Mouse (Mus musculus): ENCODE data around the gene Gm28230. TPM values are rescaled to one million over a fixed set of nuclear protein-coding genes. Genes with fewer than 3 reads are reported as not detected.

The Gm28230 gene
- 1.6 and 3.1 TPM in 2 replicates for polyA plus RNA-seq (2012; rRNA removed)

DNA sequence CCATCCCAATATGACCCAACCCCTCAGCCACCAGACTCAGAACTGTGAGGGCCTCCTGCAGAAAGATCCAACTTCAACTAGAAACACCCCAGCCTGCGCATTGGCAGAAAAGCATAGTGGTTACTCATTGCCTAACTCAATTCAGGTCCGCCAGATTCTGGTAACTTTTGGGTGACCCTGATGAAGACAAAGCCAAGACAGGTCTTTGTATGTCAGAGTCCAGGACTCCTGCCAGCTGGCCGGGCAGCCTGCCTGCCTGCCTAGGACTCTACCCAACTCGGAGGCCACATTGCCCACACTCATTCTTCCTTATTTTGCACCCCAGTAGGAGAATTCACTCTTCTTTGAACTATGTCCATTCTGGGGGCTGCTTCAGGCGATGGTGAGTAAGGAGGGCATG lies at the start of gene Gm28230:
Gm28230 (plus strand) TSS at position 178 of the 400 bp plus-strand sequence.

DNA sequence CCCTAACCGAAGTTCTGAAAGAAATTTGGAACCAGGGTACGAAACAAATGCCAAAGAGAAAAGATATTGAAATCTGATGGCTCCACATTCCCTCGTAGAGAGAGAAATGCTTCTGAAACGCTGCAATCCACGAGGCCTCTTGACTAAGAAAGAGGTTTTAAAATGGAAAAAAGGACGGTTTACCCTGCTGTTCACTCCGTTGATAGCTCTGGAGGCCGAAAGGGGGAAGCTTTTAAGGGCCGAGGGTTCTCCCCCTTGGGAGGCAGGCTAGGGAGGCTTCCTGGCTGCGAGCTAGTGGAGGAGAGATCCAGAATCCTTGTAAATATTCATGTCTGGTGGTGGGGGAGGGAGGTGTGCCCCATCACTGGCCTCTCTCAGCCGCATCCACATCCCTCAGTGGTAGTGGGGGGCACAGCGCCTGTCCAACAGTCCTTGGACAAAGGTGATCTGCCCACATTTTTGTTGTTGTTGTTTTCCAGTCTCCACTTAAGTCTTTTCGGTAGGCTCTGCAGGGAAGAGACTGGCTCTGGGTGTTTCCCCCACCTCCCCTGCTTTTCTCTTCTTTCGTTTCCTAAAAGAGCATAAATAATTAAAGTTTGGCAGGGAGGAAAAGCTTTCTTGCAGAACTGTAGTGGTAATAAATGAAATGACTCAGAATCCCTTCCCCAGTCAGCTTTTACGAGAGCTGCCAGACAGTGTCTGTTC lies 47.5 kb upstream of the Gm28230 start, which contains the start of gene Hoxd11:
Hoxd11 (plus strand) TSS at position 667 of the 705 bp plus-strand sequence.

DNA sequence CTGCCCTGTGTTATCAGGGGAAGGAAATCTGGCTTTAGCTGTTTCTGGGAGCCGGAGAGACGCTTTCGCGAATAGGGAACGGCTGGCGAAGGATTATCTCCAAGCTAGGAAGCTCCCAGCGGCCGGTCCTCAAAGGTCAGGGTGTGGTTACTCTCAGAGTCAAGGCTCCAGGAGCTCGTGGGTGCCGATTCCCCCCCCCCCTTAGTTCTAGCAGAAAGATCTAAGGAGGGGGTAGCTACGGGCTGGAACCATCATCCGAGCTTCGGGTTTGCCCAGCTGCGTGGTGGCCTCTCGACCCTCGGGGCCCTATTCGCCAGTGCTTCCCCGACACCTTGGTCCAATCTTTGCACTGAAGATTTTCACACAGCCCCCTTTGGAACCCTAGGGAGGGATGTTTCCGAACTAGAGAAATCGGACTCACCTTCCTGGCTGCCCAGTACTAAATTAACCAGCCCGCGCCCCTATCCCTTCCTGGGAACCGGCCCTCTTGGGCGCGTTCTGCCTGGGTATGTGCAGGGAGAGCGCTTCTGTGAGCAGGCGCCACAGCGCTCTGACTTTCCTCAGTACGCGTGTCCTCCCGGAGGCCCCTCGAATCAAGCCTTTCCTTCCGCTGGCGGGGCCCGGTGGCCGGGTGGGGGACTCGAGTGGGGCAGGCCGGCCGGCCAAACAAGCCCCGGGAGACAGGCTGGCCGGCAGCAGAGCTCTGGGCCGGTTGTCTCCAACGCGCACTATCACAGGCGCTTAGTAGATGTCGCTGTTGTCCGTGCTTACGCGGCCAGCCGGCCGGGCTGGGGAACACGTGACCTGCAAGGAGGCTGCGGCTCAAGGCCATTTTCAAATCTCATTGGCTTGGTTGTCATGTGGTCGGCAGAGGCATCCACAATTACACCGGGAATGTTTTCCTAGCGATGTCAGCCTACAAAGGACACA lies 35.2 kb upstream of the Gm28230 start, which contains the start of gene Hoxd10:
Hoxd10 (plus strand) TSS at position 903 of the 930 bp plus-strand sequence.

GRCm38 (mm10) chr2:74697567-74698121 lies 28.9 kb upstream of the Gm28230 start, which contains the start of gene Hoxd9:
Gene Hoxd9 (plus strand): TSS chr2:74697727.

DNA sequence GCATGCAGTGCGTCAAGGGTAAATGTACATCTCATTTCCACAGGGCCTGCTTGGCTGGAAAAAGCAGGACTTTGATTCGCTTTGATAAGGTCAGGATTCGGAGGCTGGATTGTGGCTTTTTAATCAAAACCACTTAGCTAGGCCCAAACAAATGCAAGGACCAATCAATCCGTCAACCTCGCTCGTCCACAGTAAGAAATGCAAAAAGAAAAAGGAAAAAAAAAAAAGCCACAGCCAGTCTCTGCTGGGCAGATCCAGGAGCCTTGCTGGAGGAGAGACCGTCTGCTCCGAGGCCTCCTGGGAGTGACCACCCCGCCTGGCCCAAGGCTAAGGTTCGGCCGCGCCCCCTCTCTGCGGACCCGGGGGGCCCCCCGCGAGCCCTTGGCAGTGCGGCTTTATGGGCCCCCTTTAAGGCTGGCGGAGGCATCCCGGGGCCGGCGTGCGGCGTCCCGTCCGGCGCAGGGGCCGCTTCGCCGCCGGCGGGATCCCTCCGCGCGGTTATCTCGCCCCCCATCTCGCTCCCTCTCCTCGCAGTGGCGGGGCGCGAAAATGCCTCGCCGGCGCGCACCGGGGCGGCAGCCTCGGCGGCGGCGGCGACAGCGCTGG lies 22.0 kb upstream of the Gm28230 start, which contains the start of gene Hoxd8:
Hoxd8 (plus strand) TSS at position 223 of the 606 bp plus-strand sequence.

DNA sequence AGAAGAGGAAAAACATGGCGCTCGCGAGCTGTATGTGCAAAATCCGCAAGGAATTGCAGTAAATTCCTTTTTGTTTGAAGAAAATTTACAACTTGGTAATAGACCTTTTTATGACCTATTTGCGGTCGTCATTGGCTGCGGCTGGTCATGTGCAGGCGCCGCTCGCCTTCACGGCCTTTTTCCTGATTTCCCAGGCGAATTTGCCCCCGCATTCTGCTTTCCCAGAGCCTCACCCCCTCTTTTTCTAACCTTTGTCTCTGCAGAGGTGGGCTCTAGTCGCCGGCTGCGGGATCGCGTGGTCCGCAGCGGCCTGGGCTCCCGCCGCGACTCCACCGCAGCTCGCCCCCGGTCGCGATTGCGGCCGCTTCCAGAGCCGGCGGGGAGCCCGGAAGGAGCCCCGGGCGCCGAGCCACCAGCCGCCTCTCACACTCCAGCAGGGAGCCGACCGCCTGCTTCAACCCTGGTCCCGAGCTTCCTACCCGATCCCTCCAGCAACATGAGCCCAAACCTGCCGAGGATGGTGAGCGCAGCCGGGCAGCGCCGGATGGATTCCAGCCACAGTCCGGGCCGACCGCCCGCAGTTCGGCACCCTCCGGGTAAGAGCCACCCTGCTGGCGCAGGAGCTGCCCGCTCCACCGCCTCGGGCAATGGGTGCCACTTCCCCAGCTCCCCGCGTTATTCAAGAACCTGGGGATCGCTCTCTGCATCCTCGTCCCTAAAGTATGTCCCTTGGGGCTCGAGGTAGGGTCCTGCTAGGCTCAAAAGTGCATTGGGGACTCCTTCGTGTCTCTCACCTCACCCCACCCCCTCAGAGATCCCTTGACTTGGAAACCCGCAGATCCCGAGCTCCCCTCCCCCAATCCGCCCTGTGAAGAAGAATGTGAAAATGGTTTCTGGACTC lies 14.6 kb upstream of the Gm28230 start, which contains the start of the genes Hoxd3 and Hoxd4:
Hoxd3 (plus strand) TSS at position 207 of the 901 bp plus-strand sequence.
Hoxd4 (plus strand) TSS at position 209 of the 901 bp plus-strand sequence.

GRCm38 (mm10) chr2:74762522-74763244 lies 36.2 kb downstream of the Gm28230 start, which contains the start of gene Hoxd1:
Gene Hoxd1 (plus strand): TSS chr2:74762980.

Other genes with a start within 250 kb of the Gm28230 start
- 28.4 and 28.5 TPM in 2 replicates for gene Lnpk, start 147.3 kb upstream of the Gm28230 start, polyA plus RNA-seq (2012; rRNA removed)
- gene Evx2, start 67.2 kb upstream of the Gm28230 start, polyA plus RNA-seq (2012; rRNA removed), result 1.7 and 3.1 TPM in 2 replicates
- gene Hoxd13, start 58.4 kb upstream of the Gm28230 start, polyA plus RNA-seq (2012; rRNA removed), result 0.05 and 0.16 TPM in 2 replicates
- not detected in 2 replicates for gene Hoxd12, start 51.7 kb upstream of the Gm28230 start, polyA plus RNA-seq (2012; rRNA removed)
- not detected in 2 replicates for gene Hoxd11, start 47.2 kb upstream of the Gm28230 start, polyA plus RNA-seq (2012; rRNA removed)
- gene Hoxd10, start 34.8 kb upstream of the Gm28230 start, polyA plus RNA-seq (2012; rRNA removed), result not detected in 2 replicates
- 0.14 and 0.51 TPM in 2 replicates for gene Hoxd9, start 29.0 kb upstream of the Gm28230 start, polyA plus RNA-seq (2012; rRNA removed)
- gene Hoxd8, start 22.1 kb upstream of the Gm28230 start, polyA plus RNA-seq (2012; rRNA removed), result 1.2 and 1.9 TPM in 2 replicates
- 20.4 and 36.2 TPM in 2 replicates for gene Hoxd3, start 14.8 kb upstream of the Gm28230 start, polyA plus RNA-seq (2012; rRNA removed)
- 5.3 and 6.0 TPM in 2 replicates for gene Hoxd4, start 14.8 kb upstream of the Gm28230 start, polyA plus RNA-seq (2012; rRNA removed)
- gene Hoxd1, start 36.3 kb downstream of the Gm28230 start, polyA plus RNA-seq (2012; rRNA removed), result 0.45 and 2.4 TPM in 2 replicates
- gene Mtx2, start 99.1 kb downstream of the Gm28230 start, polyA plus RNA-seq (2012; rRNA removed), result 99.8 and 109 TPM in 2 replicates